Mouse (Mus musculus): ENCODE data around the gene Rars2. TPM values are rescaled to one million over a fixed set of nuclear protein-coding genes. Genes with fewer than 3 reads are reported as not detected.

Rars2 gene
- polyA plus RNA-seq, 1 experiment = 61.7 TPM

- TF ChIP-seq POLR2A (IDR thresholded peaks at IDR 0.05; ENCODE audit: insufficient read depth, low read length) (no peak), CTCF (IDR thresholded peaks at IDR 0.05; ENCODE audit: low read depth, low read length) (no peak), EP300 (IDR thresholded peaks at IDR 0.05; ENCODE audit: insufficient read depth, low read depth, low read length) (no peak)
- peaks cover 8% of the 10 kb centered on the region; the same call in 1 of the 2 replicates for H3K36me3 ChIP-seq (ENCODE audit: control insufficient read depth, insufficient read depth, low read length, poor library complexity, severe bottlenecking)
- no peak overlapping the region for H3K4me3 ChIP-seq (ENCODE audit: low read depth, low read length)
- H3K9me3 ChIP-seq (replicated peaks; ENCODE audit: control insufficient read depth, insufficient read depth, low read length, poor library complexity, severe bottlenecking) = no peaks in the 10 kb centered on the region
- H3K27ac ChIP-seq (ENCODE audit: insufficient read depth, low read length) = no peak overlapping the region
- H3K27me3 ChIP-seq (ENCODE audit: control insufficient read depth, insufficient read depth, low read length, poor library complexity, severe bottlenecking) = no peaks in the 10 kb centered on the region
- H3K9ac ChIP-seq (ENCODE audit: low read depth, poor library complexity, severe bottlenecking) = no peak overlapping the region
- H3K4me1 ChIP-seq (ENCODE audit: control insufficient read depth, insufficient read depth, low read length) = no peaks in the 10 kb centered on the region
These were observed 30.0 kb downstream of the Rars2 start for GRCm38 (mm10) chr4:34644779-34645178.

GRCm38 (mm10) chr4:34653179-34653578, 38.4 kb downstream of the Rars2 start:
- TF ChIP-seq CTCF (IDR thresholded peaks at IDR 0.05; ENCODE audit: low read depth, low read length) (no peak), EP300 (IDR thresholded peaks at IDR 0.05; ENCODE audit: insufficient read depth, low read depth, low read length) (no peak), POLR2A (IDR thresholded peaks at IDR 0.05; ENCODE audit: insufficient read depth, low read length) (no peak)
- Histone ChIP-seq H3K9ac (ENCODE audit: low read depth, poor library complexity, severe bottlenecking) (no peak overlapping the region), H3K27me3 (ENCODE audit: control insufficient read depth, insufficient read depth, low read length, poor library complexity, severe bottlenecking) (no peaks in the 10 kb centered on the region), H3K4me1 (ENCODE audit: control insufficient read depth, insufficient read depth, low read length) (no peaks in the 10 kb centered on the region), H3K9me3 (replicated peaks; ENCODE audit: control insufficient read depth, insufficient read depth, low read length, poor library complexity, severe bottlenecking) (no peaks in the 10 kb centered on the region), H3K36me3 (ENCODE audit: control insufficient read depth, insufficient read depth, low read length, poor library complexity, severe bottlenecking) (peaks cover 6% of the 10 kb centered on the region), H3K4me3 (ENCODE audit: low read depth, low read length) (no peak overlapping the region), H3K27ac (ENCODE audit: insufficient read depth, low read length) (no peak overlapping the region)

DNA sequence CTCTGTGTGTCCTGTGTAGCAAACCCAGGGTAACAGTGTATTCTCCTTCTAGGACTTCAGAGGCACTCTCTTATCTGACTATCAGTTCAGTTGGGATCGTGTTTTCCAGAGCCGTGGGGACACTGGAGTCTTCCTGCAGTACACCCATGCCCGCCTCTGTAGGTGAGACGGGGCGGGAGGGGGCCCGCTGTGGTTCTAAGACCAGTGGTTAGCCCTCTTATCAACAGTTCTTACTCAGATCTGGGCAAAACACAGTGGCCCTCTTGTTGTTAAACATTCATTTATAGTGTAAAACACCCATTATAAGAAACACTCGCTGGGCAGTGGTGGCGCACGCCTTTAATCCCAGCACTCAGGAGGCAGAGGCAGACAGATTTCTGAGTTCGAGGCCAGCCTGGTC, 41.3 kb downstream of the Rars2 start:
- TF ChIP-seq EP300 (IDR thresholded peaks at IDR 0.05; ENCODE audit: insufficient read depth, low read depth, low read length) (no peak), POLR2A (IDR thresholded peaks at IDR 0.05; ENCODE audit: insufficient read depth, low read length) (no peak), CTCF (IDR thresholded peaks at IDR 0.05; ENCODE audit: low read depth, low read length) (no peak)
- no peak overlapping the region for H3K27ac ChIP-seq (ENCODE audit: insufficient read depth, low read length)
- no peak overlapping the region for H3K9ac ChIP-seq (ENCODE audit: low read depth, poor library complexity, severe bottlenecking)
- no peak overlapping the region for H3K4me3 ChIP-seq (ENCODE audit: low read depth, low read length)
- H3K9me3 ChIP-seq (replicated peaks; ENCODE audit: control insufficient read depth, insufficient read depth, low read length, poor library complexity, severe bottlenecking) = no peaks in the 10 kb centered on the region
- no peaks in the 10 kb centered on the region for H3K27me3 ChIP-seq (ENCODE audit: control insufficient read depth, insufficient read depth, low read length, poor library complexity, severe bottlenecking)
- peaks cover 10% of the 10 kb centered on the region for H3K36me3 ChIP-seq (ENCODE audit: control insufficient read depth, insufficient read depth, low read length, poor library complexity, severe bottlenecking)
- H3K4me1 ChIP-seq (ENCODE audit: control insufficient read depth, insufficient read depth, low read length) = no peaks in the 10 kb centered on the region

DNA sequence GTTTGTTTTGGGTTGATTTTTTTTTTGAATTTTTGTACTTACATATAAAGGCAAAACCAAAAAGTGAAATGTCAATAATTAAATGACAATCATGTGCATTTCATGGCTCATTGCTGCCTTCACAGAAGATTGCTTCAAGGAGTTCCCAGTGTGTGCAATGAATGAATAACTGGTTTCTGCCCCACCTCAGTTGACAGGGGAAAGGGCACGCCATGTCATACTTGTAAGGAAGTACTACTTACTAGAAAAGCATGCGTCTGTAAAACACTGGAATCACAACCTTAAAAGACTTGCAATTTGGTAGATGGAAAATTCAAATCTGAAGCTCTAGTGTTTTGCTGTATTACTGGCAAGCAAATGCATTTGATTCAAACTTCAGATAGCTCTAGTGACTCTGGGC, 44.3 kb downstream of the Rars2 start:
- Histone ChIP-seq H3K27me3 (ENCODE audit: control insufficient read depth, insufficient read depth, low read length, poor library complexity, severe bottlenecking) (no peaks in the 10 kb centered on the region), H3K4me1 (ENCODE audit: control insufficient read depth, insufficient read depth, low read length) (no peaks in the 10 kb centered on the region), H3K9ac (ENCODE audit: low read depth, poor library complexity, severe bottlenecking) (no peak overlapping the region), H3K4me3 (ENCODE audit: low read depth, low read length) (no peak overlapping the region), H3K27ac (ENCODE audit: insufficient read depth, low read length) (no peak overlapping the region), H3K36me3 (ENCODE audit: control insufficient read depth, insufficient read depth, low read length, poor library complexity, severe bottlenecking) (peaks cover 12% of the 10 kb centered on the region), H3K9me3 (replicated peaks; ENCODE audit: control insufficient read depth, insufficient read depth, low read length, poor library complexity, severe bottlenecking) (no peaks in the 10 kb centered on the region)
- TF ChIP-seq POLR2A (IDR thresholded peaks at IDR 0.05; ENCODE audit: insufficient read depth, low read length) (no peak), CTCF (IDR thresholded peaks at IDR 0.05; ENCODE audit: low read depth, low read length) (no peak), EP300 (IDR thresholded peaks at IDR 0.05; ENCODE audit: insufficient read depth, low read depth, low read length) (no peak)

- TF ChIP-seq EP300 (IDR thresholded peaks at IDR 0.05; ENCODE audit: insufficient read depth, low read depth, low read length) (no peak), CTCF (IDR thresholded peaks at IDR 0.05; ENCODE audit: low read depth, low read length) (no peak)
- H3K27me3 ChIP-seq (ENCODE audit: control insufficient read depth, insufficient read depth, low read length, poor library complexity, severe bottlenecking) = no peaks in the 10 kb centered on the region
- peaks cover 12% of the 10 kb centered on the region for H3K36me3 ChIP-seq (ENCODE audit: control insufficient read depth, insufficient read depth, low read length, poor library complexity, severe bottlenecking)
- no peak overlapping the region for H3K27ac ChIP-seq (ENCODE audit: insufficient read depth, low read length)
- no peak overlapping the region for H3K9ac ChIP-seq (ENCODE audit: low read depth, poor library complexity, severe bottlenecking)
- no peaks in the 10 kb centered on the region for H3K4me1 ChIP-seq (ENCODE audit: control insufficient read depth, insufficient read depth, low read length)
- no peaks in the 10 kb centered on the region for H3K9me3 ChIP-seq (replicated peaks; ENCODE audit: control insufficient read depth, insufficient read depth, low read length, poor library complexity, severe bottlenecking)
- no peak overlapping the region for H3K4me3 ChIP-seq (ENCODE audit: low read depth, low read length)
These were observed 46.8 kb downstream of the Rars2 start for GRCm38 (mm10) chr4:34661514-34661913.

GRCm38 (mm10) chr4:34661927-34662326, 47.2 kb downstream of the Rars2 start:
- Histone ChIP-seq H3K4me1 (ENCODE audit: control insufficient read depth, insufficient read depth, low read length) (no peaks in the 10 kb centered on the region), H3K36me3 (ENCODE audit: control insufficient read depth, insufficient read depth, low read length, poor library complexity, severe bottlenecking) (peaks cover 14% of the 10 kb centered on the region; the same call in 1 of the 2 replicates), H3K9me3 (replicated peaks; ENCODE audit: control insufficient read depth, insufficient read depth, low read length, poor library complexity, severe bottlenecking) (no peaks in the 10 kb centered on the region), H3K9ac (ENCODE audit: low read depth, poor library complexity, severe bottlenecking) (no peak overlapping the region), H3K27ac (ENCODE audit: insufficient read depth, low read length) (no peak overlapping the region), H3K27me3 (ENCODE audit: control insufficient read depth, insufficient read depth, low read length, poor library complexity, severe bottlenecking) (no peaks in the 10 kb centered on the region), H3K4me3 (ENCODE audit: low read depth, low read length) (no peak overlapping the region)
- TF ChIP-seq POLR2A (IDR thresholded peaks at IDR 0.05; ENCODE audit: insufficient read depth, low read length) (no peak), EP300 (IDR thresholded peaks at IDR 0.05; ENCODE audit: insufficient read depth, low read depth, low read length) (no peak), CTCF (IDR thresholded peaks at IDR 0.05; ENCODE audit: low read depth, low read length) (no peak)
